Mouse (Mus musculus): ENCODE data around the gene Onecut1.

GRCm38 (mm10) chr9:74819736-74820511 lies 41.8 kb upstream of the Onecut1 start:
- TF ChIP-seq POLR2A (IDR thresholded peaks at IDR 0.05; ENCODE audit: extremely low read depth, insufficient read depth, low read length) (no peak), CTCF (IDR thresholded peaks at IDR 0.05; ENCODE audit: low read depth, low read length) (no peak)

All from liver, adult 2 months (tissue).